Mouse (Mus musculus): ENCODE measurements at regions not wholly inside any gene's neighbourhood (a gene's known extent, or its start where the extent isn't known, plus 50 kb on each side); places are given as distances from the start of the nearest gene placed in this dataset.

DNA sequence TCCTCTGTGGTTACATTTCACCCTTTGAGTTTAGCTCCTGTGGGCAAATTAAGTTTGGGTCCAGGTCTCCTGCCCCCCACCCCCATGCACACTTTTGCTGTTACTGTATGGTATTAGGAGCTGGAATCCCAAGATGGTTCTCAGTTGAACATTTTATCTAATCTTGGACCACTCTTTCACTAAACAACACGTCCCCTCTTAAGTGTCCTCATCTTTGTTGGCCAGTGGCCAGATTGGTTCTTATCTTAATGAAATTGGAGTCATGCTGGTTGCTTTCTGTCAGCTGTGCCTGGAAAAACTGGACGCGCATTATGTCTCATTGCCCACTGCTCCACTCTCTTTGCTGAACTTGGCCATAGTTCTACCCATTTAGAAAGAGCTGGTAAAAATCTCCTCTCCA lies 391.1 kb upstream of the Pbx1 start:
- no peak for DNase-seq (ENCODE audit: low spot score in 2 of 2)

DNA sequence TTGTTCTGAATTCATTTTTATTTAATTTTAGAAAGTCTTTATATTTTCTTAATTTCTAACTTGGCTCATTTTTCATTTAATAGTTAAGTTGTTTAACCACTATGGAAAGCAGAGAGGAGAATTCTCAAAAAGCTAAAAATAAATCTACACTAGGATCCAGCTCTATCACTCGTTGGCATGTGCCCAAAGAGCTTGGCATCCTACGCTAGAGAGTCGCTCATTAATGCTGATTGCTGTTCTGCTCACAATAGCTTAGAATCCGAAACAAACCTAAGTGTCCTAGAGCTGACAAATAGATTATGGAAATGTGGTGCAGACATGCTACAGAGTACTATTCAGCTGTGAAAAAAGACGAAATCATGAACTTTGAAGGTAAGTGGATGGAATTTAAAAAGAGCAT lies 386.3 kb upstream of the Pbx1 start:
- DNase-seq (ENCODE audit: low spot score in 2 of 2), result no peak

DNA sequence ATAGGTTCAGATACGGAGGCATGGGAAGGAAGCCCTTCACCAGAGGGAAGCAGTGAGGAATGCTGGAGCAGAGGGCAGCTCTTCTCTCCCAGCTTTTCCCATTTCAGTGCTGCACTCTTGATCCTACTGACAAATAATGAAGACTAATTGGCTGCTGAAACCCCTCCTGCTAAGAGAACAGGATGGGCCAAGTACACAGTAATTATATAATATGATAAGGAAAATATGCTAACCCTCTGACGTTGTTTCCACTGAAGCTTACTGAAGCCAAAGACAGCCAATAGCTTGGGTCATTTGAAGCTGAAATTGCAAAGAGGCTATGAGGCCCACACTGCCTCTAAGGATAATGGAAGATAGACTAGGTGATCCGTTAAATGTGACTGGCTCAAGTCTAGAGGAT lies 375.0 kb upstream of the Pbx1 start:
- no peak for DNase-seq (ENCODE audit: low spot score in 2 of 2)

DNA sequence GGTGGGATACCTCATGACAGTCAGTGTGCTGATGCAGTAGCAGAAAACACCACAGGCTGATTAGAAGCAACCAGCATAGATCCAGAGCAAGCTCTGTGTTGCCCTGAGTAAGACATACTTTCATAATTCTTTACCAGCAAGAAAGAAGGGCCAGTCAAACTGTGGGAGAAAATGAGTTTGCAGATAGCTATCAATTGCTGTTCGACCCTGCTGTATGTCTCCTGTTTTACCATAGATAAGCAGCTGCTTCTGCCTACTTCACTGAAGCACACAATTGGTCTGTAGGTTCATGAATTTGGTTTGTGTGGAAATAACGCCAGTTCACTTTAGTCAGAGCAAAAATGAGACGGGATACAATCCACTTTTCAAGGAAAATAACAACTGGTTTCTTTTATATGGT lies 373.4 kb upstream of the Pbx1 start:
- DNase-seq (ENCODE audit: low spot score in 2 of 2), result no peak

DNA sequence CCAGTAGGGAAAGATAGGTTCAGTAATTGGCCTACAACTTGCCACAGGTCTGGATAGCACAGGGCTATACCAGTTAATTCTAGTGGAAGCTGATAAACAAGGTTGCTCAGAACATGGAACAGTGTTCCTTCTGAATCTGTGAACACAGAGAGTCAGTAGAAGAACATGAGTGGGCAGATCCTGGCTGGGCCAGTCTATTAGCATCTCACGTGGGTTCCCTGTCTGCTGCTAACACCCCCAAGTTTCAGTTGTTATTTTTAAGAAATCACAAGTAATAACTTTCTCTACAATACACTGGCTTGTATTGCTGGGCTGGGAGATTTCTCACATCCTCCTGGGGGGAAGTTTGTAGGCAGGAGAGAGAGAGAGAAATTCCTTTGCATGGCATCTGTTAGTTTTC lies 369.0 kb upstream of the Pbx1 start:
- DNase-seq (ENCODE audit: low spot score in 2 of 2), result no peak

DNA sequence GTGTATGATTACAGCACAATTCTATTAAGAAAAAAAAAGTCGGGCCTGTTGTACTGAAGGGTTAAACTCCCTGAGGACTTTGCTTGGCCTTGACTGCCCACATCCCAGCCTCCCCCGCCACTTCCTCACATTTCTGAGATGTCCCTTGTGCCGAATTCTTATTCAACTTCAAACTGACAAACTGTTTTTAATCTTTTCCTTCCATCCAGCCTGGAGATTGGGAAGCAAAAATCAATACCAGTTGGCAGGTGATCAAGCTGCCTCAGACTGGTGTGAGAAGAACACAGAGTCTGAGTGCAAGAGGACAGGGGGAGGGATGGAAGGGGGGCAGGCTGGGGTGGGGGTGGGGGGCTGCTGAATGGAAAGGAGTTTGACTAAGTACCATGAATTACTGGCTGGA lies 354.7 kb upstream of the Pbx1 start:
- no peak for DNase-seq (ENCODE audit: low spot score in 2 of 2)

DNA sequence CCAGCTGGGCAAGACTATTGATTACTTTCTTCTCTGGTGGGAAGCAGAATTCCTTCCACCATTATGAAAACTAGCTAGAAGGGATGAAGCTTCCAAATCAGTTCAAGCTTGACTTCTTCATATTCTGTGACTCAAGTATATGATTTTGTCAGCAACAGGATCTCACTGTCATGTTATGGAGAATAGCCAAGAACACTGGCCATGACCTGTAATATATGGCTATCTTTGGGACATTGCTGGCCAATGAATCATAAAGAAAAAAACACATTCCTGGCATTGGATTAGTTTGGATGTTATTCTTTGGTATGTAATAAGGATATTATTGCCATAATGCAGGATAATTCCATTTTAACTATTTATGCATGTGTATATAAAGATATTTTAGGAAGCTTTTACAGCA lies 351.8 kb upstream of the Pbx1 start:
- no peak for DNase-seq (ENCODE audit: low spot score in 2 of 2)

DNA sequence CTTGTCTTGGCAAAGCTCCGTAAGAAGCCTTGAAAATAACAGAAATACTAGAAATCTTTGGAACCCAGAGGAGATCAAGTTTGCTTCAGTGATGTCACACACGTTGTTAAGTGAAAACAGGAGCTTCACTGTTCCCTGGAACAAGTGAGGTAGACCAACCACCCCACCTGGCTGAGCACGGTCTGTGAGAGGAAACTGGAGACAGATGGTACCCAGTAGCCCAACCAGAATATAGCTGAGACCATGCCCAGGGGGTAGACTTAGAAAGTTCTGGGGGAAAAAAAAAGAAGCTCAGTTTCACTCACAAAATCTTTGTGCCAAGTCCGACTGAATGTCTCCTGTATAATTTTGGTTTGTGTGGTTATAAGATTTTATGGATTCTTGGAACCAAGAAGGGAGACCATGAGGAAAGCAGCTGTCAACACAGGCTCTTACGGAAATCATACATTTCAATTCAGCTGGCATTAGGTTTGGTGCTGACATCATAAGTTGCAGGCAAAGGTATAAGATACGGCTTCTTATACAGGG lies 332.4 kb upstream of the Pbx1 start:
- DNase-seq (ENCODE audit: low spot score in 2 of 2), result no peak

DNA sequence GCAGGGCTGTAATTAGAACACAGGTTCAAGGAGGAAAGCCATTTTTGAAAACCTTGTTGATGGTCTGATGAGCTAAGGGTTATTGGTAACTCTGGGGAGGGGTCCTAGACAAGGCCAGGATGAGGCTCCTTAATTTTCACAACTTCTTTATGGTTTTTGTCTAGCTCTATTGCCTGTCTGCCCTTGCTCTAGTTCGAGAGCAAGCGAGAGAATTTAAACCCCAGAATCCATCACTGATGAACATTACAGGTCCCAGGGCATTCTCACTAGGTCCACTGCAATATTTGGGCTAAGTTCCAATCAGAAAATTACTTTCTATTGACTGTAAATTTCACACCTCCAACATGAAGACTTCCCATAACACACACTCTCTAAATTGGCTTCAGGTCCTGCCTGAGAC lies 329.0 kb upstream of the Pbx1 start:
- no peak for DNase-seq (ENCODE audit: low spot score in 2 of 2)

DNA sequence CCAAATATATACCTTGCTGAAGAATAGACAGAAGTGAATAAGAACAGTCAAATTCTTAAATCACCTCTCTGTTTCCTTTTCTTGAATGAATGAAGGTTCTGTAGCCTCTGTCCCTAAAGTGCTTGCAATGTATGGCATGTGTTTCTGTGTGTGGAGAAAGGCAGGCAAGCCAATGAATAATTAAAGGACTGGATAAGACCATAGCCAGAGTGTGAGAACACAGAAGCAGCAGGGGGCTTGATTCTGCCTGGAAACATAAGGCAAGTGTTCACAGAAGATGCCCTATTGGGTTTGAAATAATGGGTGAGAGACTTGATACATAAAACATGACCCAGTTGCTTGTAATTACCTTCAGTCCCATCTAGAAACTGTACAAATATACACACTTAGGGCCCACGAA lies 328.2 kb upstream of the Pbx1 start:
- no peak for DNase-seq (ENCODE audit: low spot score in 2 of 2)

DNA sequence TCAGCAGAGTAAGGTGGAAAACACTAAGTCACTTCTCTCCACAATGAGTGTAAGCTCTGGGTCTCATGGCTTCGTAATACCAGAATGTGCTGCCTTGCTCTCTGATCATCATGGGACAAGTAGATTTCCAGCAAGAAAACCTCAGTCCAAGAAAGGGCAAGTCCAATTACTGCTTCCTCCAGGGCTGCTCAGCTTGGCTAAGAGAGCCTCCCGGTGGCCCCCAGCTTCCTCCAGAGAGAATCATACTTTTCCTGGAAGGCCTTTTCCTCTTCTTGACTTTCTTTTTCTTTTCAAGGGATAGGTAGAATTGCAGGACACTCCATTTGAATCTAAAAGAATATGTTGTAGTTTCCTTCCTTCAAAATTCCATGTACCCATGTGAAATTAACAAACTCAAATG lies 326.8 kb upstream of the Pbx1 start:
- no peak for DNase-seq (ENCODE audit: low spot score in 2 of 2)

DNA sequence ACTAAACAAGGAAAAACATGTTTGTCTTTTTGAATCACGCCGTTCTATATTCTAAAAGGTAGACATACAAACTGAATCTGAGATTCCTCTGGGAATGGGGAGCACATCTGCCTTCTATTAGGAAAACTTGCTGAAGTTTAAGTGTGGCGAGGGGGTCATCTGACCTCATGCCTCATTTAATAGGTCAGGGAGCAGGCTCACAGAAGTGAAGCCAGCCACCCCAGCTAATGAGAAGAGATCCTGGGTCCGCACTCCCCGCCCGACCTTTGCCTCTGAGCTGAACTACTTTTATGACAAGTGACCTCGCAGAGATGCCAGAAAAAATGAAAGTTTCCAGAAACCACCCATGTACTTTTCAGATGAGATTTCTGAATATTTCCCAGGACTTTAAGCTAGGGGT lies 322.1 kb upstream of the Pbx1 start:
- DNase-seq (ENCODE audit: low spot score in 2 of 2), result peak in 1 of 2 experiments; percentile 3

DNA sequence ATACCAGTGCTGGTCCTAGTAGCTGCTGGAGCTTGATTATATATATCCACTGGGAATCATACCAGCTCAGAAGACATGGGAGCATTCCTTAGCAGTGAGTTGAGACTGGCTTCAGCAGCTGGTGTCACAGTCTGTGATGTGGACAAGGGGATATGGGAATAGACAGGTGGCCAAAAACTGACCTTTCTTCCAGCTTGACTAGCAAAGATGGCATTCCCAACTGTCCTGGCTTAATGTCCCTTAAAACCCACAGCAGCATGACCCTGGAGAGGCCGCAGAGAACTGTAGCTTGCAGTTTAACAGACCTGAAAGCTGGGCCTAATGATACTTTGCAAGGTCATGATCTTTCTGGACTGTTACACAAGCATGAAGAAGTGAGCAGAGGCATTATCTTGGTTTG lies 311.4 kb upstream of the Pbx1 start:
- DNase-seq (ENCODE audit: low spot score in 2 of 2), result no peak

DNA sequence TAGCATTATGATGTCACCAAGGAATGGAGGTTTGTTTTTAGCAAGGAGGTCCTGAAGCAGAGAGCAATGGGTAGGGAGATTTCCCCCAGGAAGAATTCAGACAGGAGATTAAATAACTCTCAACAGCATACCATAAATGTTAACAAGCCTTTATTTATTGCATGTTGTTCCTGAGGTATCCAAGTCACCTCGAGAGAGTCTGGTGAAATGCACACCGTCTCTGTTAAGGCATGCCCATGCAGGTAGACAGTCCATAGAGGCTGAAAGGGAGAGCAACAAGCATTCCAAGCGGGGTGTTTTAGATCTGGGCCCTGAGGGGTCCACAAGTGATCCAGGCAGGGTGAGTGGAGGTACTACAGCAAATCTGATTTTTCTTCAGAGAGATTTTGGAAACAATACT lies 305.9 kb upstream of the Pbx1 start:
- no peak for DNase-seq (ENCODE audit: low spot score in 2 of 2)

DNA sequence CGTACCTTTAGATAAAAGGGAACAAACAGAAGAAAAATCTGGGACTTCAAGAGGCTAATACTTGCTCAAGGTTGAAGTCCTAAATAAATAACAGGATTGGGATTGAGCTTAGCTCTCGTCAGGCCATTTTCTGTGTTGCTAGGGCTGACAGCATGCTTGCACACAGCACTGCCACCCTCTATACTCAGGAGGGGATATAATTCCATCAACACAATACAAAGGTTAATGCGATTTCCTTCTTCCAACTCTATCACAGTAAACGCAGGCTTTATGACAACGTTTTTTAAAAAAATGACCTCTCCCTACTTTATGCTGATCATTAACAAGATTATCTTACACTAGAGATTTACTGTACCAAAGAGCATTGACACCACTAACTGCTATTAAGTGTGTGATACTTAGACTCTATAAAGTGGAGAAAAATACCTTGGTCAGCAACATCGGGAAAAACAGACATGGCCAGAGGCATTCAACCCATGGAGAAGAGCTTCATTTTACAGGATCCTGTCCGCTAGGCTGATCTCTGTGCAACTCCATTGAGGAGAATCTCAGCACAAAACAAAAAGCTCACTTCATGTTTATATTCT lies 305.3 kb upstream of the Pbx1 start:
- no peak for DNase-seq (ENCODE audit: low spot score in 2 of 2)

DNA sequence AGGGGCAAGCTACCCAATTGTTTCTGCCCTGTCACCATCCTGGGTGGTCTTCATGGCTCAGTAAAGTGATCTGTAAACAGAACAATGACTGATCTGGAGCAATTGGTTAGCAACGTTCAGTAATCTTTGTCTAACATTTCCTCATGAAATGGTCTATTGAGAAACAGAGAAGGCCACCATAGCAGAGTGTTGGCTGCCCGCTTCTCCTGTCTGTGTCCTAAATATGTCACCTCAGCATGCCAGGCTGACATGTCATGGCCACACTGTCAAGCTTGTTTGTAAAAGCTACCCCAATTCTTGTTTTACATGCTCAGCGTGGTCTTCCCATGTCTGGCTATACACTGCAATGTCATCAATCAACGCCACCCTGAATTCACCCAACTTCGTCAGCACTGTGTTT lies 301.0 kb upstream of the Pbx1 start:
- DNase-seq (ENCODE audit: low spot score in 2 of 2), result no peak

DNA sequence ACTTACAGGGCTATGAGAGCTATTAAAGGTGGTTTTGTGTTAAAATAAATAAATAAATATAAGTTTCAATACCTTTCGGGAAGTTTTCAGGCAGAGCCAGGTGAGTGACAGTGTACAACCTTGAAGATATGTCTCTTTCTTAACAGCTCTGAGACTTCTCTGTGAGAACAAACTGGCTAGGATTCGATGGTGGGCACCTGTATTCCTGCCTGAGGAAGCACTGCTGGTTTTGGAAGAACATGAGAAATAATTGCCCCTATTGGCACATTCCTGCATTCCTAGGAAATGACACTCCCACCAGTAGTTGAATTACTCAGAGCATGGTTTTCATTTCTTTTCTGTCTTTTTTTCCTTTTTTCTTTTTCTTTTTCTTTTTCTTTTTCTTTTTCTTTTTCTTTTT lies 277.8 kb upstream of the Pbx1 start:
- no peak for DNase-seq (ENCODE audit: low spot score in 2 of 2)

DNA sequence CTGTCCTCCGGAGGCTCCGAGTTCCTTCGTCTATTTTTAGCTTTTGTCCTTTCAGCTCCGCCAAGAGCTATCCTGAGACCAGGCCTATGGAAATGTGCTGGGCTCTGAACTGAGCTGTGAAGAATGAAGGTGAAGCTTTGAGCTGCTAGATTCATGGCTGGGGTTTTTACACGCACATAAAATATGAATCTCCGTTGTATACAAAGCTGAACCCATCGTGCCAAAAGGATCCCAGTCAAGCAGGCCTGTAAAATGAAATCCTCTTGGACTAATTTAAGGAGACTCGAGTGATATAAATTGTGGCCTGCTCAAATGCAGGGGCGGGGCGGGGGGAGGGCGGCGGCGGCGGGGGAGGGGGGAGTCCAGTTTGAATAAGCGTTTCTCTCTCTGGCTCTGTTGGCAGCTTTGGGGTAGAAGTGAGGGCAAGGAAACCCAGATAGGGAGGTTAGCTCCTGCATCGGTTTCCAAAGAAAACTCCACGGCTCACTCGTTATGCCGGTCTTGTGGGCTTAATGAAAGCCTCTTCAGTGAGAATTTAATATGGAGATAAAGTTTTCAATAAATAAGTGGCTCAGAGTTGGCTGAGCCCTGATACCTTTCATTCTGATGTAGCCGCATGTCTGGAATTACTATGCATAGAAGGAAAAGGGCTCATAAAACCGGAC lies 277.1 kb upstream of the Pbx1 start:
- DNase-seq (ENCODE audit: low spot score in 2 of 2), result no peak

DNA sequence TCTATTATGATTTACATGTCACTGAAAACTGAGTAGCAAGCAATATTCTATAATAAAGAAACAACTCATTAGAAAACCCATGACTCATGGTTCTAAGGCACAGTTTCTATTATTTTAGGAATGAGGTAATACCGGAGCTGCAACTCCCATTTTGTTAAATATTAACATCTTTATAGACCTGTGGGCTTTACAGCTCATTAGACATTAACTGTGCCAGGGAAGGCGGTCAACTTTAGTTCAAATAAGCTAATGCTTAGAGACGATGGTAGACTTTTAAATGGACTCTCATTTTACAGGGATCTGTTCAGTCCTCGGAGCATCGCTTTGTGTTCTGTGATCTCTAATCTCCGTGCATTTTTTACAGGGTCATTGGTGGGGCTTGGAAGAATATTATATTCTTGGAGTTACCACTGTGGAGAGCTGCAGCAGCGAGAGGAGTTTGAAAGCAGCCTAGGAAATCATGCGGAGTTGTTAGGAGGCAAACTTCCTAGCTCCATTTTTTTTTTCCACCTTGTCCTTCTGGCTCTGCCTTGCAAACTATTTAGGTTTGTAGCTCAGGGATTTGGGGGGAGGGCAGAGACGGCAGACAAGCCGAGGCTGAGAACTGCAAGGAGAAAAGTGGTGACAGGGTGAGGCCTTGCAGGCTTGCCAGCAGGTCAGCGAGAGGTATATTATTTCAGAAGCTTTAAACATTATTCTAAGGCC lies 276.2 kb upstream of the Pbx1 start:
- DNase-seq (ENCODE audit: low spot score in 2 of 2), result peak; percentile 9

DNA sequence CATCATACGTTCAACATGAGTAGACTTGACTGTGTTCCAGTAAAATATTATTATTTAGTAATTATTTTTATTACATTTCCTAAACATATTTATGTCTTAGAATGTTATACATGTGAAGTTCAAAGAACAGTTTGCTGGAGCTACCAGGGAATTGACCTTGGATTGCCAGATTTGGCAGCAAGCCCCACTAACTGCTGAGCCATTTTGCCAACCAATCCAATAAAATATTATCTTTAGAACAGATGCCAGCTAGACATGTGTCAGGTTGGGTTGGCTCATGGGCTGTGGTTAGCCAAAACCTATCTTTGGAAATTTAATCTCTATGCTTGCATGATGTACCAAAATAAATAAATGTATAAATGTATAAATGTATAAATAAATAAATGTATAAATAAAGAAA lies 265.3 kb upstream of the Pbx1 start:
- DNase-seq (ENCODE audit: low spot score in 2 of 2), result no peak

DNA sequence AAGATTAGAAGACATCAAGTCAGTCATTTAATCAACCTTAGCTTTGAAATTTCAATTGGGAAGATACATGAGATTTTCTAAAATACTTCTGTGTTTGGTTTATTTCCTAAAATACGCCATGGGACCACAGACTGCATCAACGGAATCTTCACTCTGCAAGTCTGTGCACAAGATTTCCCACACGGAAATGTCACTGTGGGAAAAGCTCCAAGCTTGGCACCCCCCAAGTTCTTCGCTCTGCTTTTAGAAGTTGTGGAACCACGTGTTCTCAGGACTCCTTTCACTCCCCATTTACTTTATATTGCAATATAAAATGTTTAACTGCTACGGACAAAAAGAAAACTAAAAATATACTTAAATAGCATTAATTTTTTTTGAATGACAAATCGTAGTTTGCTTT lies 254.8 kb upstream of the Pbx1 start:
- DNase-seq (ENCODE audit: low spot score in 2 of 2), result no peak

DNA sequence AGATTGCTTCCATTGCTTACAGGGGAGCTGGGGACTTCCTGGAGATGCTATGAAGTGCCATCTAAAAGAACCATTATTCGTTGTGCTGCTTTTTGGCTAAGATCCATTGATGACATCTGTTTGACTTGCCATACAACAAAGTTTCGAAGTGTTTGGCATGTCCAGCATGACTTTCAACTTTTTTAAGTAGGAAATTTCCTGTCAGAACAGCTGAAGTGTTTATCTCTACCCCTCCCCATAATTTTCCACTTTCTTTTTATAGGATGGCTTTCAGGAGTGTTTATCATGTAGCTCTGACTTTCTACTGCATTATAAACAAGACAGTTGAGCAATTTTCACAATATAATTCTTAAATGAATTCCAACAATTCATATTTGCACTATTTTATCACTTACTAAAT lies 253.1 kb upstream of the Pbx1 start:
- DNase-seq (ENCODE audit: low spot score in 2 of 2), result no peak
